Mouse (Mus musculus) regulatory T cell (primary cell): ENCODE data around the gene Tom1l1.

Experiments
- in situ Hi-C: fragments of 300-600 bp; cut with MboI, MseI; formaldehyde crosslinking; loops from one replicate; pipeline ENCODE4 v1.15.1; 2025; ENCODE audit warnings: high pct_unique_total_duplicates

Tom1l1 gene

GRCm38 (mm10) chr11:90675479-90676110, 12.6 kb downstream of the Tom1l1 start:
- in situ Hi-C loops = no loop called here

DNA sequence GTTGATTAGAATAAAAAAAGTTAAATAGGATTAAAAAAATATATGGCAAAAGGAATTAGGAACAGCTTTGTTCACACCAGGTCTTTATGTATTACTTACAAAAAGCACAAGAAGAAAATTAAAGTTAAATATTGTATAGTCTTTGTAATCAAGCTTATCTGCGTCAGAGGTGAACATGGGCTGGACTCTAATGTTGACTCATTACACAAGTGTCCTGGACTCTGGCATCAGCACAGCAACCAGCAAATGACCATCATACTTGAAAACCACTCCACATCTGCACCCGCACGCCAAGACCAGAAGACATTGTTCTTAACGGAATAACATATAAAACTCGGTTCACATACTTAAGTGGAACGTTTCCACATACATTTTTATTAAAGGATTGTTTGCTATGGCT, 20.8 kb downstream of the Tom1l1 start:
- in situ Hi-C loops = no loop called here

GRCm38 (mm10) chr11:90666916-90667315, 21.2 kb downstream of the Tom1l1 start:
- in situ Hi-C loops = no loop called here

GRCm38 (mm10) chr11:90666144-90666757, 21.9 kb downstream of the Tom1l1 start:
- in situ Hi-C loops = no loop called here

DNA sequence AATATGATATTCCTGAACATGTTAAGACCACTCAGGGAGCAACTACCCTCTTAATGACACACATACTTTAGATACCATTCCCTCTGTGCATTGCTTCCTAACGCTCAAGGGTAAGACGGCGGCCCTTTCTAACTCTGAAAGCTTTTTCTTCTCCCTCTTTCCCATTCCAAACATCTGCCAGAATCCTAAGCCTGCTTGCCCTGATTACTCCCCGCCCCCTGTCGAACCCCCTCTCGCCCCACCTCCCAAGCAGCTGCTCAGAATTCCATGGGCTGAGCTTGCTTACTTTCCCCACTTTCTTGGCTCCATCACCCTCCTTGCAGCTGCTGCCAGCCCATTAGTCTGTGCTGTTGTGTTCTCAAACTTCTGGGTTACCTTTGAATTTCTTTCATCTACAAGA, 23.0 kb downstream of the Tom1l1 start:
- in situ Hi-C loops = no loop called here

- in situ Hi-C loops = no loop called here
Measured at GRCm38 (mm10) chr11:90664345-90664986, 23.7 kb downstream of the Tom1l1 start.

DNA sequence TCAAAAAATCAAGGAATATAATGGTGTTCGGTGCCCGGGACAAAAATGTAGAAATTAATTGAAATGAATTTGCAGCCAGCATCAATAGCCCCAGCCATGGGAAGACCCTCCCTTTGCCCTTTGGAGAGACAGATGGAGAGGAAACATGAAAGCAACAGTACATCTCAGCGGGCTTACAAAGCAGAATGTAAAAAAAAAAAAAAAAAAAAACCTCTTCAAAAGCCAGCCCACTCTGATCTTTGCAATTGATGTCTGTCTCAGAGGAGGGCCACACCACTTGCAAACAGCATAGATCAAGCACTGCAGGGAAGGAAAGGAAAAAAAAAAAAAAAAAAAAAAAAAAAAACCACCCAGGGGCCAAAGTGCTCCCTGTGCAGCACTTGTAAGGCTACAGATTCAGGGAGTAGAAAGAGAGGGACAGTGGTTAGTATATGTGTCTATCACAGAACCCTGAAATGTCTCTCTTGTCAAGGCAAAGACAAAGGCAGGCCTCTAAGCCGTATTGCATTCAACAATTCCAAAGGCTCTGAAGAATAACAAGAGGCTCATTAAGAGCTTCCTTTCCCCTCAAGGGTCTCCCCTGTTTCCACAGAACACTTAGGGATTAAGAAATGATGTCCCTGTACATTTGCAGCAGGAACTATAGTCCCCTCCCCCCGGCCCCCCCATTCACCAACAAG, 24.4 kb downstream of the Tom1l1 start:
- in situ Hi-C loops = no loop called here

- in situ Hi-C loops = no loop called here
Measured at GRCm38 (mm10) chr11:90663052-90663451, 25.1 kb downstream of the Tom1l1 start.

GRCm38 (mm10) chr11:90660662-90661061, 27.5 kb downstream of the Tom1l1 start:
- in situ Hi-C loops = no loop called here

DNA sequence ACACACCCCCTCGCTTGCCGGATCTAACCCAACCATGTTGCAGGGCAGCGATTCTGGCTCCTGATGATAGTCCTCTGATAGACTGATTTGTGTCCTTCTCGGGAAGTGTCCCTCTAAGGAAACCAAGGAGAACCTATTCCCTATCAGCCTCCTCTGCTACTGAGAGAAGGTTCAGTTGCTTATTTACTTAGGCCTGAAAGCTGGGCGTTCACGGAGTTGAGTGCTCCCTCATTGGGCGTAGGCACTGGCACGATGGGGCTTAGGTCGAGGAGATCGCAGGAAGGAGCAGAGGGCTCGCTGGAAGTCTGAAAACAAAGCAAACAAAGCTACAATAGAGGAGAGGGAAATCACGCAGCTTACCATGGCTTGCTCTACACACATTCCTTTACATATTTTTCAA, 30.6 kb downstream of the Tom1l1 start:
- in situ Hi-C loops = no loop called here

DNA sequence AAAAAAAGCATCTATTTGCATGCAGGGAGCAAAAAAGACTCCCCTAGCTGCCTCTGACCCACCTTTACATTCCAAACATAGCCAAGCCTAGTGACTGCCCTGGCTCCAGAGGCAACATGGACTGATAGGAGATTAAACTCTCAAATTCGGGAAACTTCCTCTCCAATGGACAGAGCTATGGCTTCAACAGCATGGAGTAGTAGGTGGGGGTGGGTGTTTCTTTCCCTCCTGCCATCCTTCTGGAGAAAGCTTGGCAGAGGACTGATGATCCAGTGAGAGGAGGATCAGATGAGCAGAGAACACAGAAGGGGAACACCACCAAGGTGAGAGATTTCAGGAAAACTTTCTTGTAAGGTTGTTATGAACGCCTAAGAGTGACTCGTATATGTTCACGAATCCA, 35.6 kb downstream of the Tom1l1 start:
- in situ Hi-C loops = no loop called here

DNA sequence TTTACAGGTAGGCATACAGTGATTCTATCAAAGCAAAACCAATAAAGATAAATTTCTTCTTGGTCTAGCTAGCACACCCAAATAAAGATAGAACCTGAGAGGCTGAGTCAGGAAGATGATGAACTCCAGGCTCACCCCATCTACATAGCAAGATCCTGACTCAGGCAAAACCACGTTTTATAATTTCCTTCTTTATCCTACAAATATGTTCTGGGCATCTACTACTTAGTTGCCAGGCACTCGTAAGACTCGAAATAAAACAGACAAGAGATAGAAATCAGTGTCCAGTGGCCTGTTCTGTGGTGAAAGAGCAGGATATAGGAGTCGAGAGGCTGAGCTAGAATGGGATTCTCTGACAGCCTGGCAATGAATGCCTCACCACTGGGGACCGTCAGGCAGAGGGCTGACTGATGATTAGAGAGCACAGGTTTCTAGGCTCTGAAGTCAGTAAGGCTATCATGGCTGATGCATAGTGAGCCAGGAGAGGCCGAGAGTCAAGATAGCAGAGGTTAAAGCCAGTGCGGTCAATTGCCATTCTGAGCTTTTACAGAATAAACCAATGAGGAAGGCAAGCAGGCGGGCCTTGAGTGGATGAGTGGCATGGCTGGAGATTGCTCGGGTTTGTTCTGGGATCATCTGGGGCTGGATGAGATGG, 37.8 kb downstream of the Tom1l1 start:
- in situ Hi-C loops = no loop called here

- in situ Hi-C loops = no loop called here
Measured at GRCm38 (mm10) chr11:90649777-90650176, 38.4 kb downstream of the Tom1l1 start.

DNA sequence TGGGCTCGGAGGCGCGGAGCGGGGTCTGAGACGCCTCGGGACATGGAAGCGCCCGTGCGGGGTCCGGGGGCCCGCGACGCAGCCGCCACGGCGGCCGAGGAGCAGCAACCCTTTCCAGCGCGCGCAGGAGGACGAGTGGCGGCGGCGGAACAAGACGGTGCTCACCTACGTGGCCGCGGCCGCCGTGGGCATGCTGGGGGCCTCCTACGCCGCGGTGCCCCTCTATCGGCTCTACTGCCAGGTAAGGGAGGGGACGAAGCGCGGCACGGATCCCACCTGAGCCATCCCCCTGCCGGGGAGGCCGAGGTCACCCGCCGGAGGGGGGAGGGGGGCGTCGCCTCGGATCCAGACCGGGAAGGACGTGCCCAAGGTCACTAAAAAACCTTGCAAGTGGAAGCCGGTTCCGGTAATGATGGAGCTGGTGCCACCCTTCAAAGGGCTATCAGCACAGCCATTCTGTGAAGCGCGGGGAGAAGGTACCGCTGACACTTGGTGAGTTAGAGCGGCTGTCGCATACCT, 49.8 kb downstream of the Tom1l1 start:
- in situ Hi-C loops = no loop called here

GRCm38 (mm10) chr11:90637440-90638311, 50.5 kb downstream of the Tom1l1 start, which contains the start of the genes Stxbp4 and Cox11:
Stxbp4 (minus strand) TSS chr11:90638084.
Cox11 (plus strand) TSS chr11:90638173.
- in situ Hi-C loops = no loop called here

- in situ Hi-C loops = no loop called here
Measured at GRCm38 (mm10) chr11:90634661-90635060, 53.5 kb downstream of the Tom1l1 start.

DNA sequence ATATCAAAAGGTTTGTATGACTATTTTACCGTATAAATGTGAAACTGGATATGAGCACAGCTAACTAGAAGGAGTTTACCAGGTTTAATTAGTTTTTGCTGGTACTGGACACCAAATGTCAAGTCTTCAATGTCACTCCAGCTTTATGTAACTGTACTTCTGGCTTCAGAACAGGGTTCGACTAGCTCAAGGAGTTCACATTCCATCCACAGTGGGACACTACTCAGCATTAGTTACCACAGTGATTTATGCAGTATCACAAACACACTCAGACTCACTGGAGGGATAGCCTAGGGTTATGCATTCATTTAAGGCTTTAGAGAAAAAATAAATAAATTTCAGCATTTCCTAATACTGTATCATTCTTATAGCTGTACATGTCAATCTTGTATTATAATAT, 55.7 kb downstream of the Tom1l1 start:
- in situ Hi-C loops = no loop called here

GRCm38 (mm10) chr11:90627751-90628150, 60.4 kb downstream of the Tom1l1 start:
- in situ Hi-C loops = no loop called here

GRCm38 (mm10) chr11:90625174-90625573, 63.0 kb downstream of the Tom1l1 start:
- in situ Hi-C loops = no loop called here

GRCm38 (mm10) chr11:90623477-90623876, 64.7 kb downstream of the Tom1l1 start:
- in situ Hi-C loops = no loop called here

- in situ Hi-C loops = no loop called here
Measured at GRCm38 (mm10) chr11:90622500-90622899, 65.7 kb downstream of the Tom1l1 start.
